Mouse (Mus musculus) embryonic facial prominence, embryonic 13.5 days (tissue): ENCODE measurements around the gene Hcn4. TPM values are rescaled to one million over a fixed set of nuclear protein-coding genes. Genes with fewer than 3 reads are reported as not detected.

Experiments
- ATAC-seq: fragments of 200-750 bp; cut with Nextera tagmentation; 2 replicates; pipeline ENCODE4 v1.8.0; 2017; ENCODE audit warnings: low read depth; ENCODE audit not compliant: insufficient number of reproducible peaks, insufficient read depth, low FRiP score, low TSS enrichment
- H3K27ac ChIP-seq: fragments of 300-500 bp; sonication (generic); 2 replicates; pipeline ENCODE4 v1.5.1; 2015; ENCODE audit warnings: moderate library complexity, mild to moderate bottlenecking, inconsistent platforms
- H3K27me3 ChIP-seq: fragments of 300-500 bp; sonication (generic); 2 replicates; pipeline ENCODE4 v1.6.1; 2015; ENCODE audit warnings: mild to moderate bottlenecking, inconsistent platforms
- H3K36me3 ChIP-seq: fragments of 300-500 bp; sonication (generic); 2 replicates; pipeline ENCODE4 v1.6.1; 2015; ENCODE audit warnings: mild to moderate bottlenecking, inconsistent platforms
- H3K4me1 ChIP-seq: fragments of 300-500 bp; sonication (generic); 2 replicates; pipeline ENCODE4 v1.6.1; 2015; ENCODE audit warnings: inconsistent platforms
- H3K4me2 ChIP-seq: fragments of 300-500 bp; sonication (generic); 2 replicates; pipeline ENCODE4 v1.6.1; 2015; ENCODE audit warnings: moderate library complexity, mild to moderate bottlenecking, inconsistent platforms
- H3K4me3 ChIP-seq: fragments of 300-500 bp; sonication (generic); 2 replicates; pipeline ENCODE4 v1.5.1; 2015; ENCODE audit warnings: mild to moderate bottlenecking, inconsistent platforms
- H3K9ac ChIP-seq: fragments of 300-500 bp; sonication (generic); 2 replicates; pipeline ENCODE4 v1.6.1; 2015; ENCODE audit warnings: mild to moderate bottlenecking, inconsistent platforms
- H3K9me3 ChIP-seq: fragments of 300-500 bp; sonication (generic); 2 replicates; pipeline ENCODE4 v1.6.1; 2016; ENCODE audit warnings: inconsistent platforms
- WGBS: fragments of 180-500 bp; shearing (Covaris S2); methylation state at CpG from one replicate; pipeline ENCODE4 v1.1.7; 2015; ENCODE audit warnings: mixed read lengths; 5-methylcytosine and 5-hydroxymethylcytosine counted together
- polyA plus RNA-seq: library from polyadenylated mRNA; unstranded; fragments of >200 nt; fragmentation: Nextera tagmentation; extraction: Ambion mirVana; gene quantifications from 2 replicates; pipeline ENCODE4 v1.2.1, GENCODE M21; 2015

Gene Hcn4
- polyA plus RNA-seq, 1 experiment from 2014 or later = 0.46 TPM

GRCm38 (mm10) chr9:58816458-58816857 is 6.8 kb upstream of the Hcn4 start:
- Histone ChIP-seq H3K27me3 (peaks cover 63% of the 10 kb centered on the region), H3K9me3 (no peaks in the 10 kb centered on the region), H3K4me3 (no peak overlapping the region), H3K36me3 (no peaks in the 10 kb centered on the region), H3K27ac (no peak overlapping the region), H3K9ac (no peak overlapping the region), H3K4me1 (peaks cover 10% of the 10 kb centered on the region), H3K4me2 (no peak overlapping the region)
- WGBS = 48% methylated on average over 9 of the region's 9 CpGs
- ATAC-seq = no peak

GRCm38 (mm10) chr9:58817676-58818075 is 5.5 kb upstream of the Hcn4 start:
- Histone ChIP-seq H3K4me2 (no peak overlapping the region), H3K36me3 (no peaks in the 10 kb centered on the region), H3K9me3 (no peaks in the 10 kb centered on the region), H3K27me3 (peaks cover 72% of the 10 kb centered on the region), H3K27ac (no peak overlapping the region), H3K4me3 (no peak overlapping the region), H3K4me1 (peaks cover 18% of the 10 kb centered on the region), H3K9ac (no peak overlapping the region)
- WGBS = 65% methylated on average over 3 of the region's 3 CpGs
- no peak for ATAC-seq

GRCm38 (mm10) chr9:58822431-58823091 is 651 bp upstream of the Hcn4 start:
- Histone ChIP-seq H3K4me1 (peaks cover 20% of the 10 kb centered on the region), H3K9ac (peak overlapping the region; percentile 76), H3K27me3 (peaks cover 83% of the 10 kb centered on the region), H3K36me3 (no peaks in the 10 kb centered on the region), H3K27ac (no peak overlapping the region), H3K4me3 (peak overlapping the region; percentile 75), H3K9me3 (no peaks in the 10 kb centered on the region), H3K4me2 (peak overlapping the region; percentile 99)
- ATAC-seq = peak; percentile 81
- WGBS = under 1% methylated on average over 62 of the region's 62 CpGs

- Histone ChIP-seq H3K9ac (peak overlapping the region; percentile 76), H3K9me3 (no peaks in the 10 kb centered on the region), H3K4me2 (peak overlapping the region; percentile 99), H3K4me1 (peaks cover 22% of the 10 kb centered on the region), H3K27me3 (peaks cover 72% of the 10 kb centered on the region), H3K36me3 (no peaks in the 10 kb centered on the region), H3K27ac (no peak overlapping the region), H3K4me3 (peak overlapping the region; percentile 75)
- ATAC-seq = no peak
- WGBS = under 1% methylated on average over 35 of the region's 35 CpGs
Measured at GRCm38 (mm10) chr9:58823918-58824215, 655 bp downstream of the Hcn4 start.

- H3K4me3 ChIP-seq = no peak overlapping the region
- no peaks in the 10 kb centered on the region for H3K9me3 ChIP-seq
- ATAC-seq = no peak
- no peak overlapping the region for H3K9ac ChIP-seq
- WGBS = 49% methylated on average over 4 of the region's 4 CpGs
- 0 out of 2 replicates have a peak, but pooled peaks cover 3% of the 10 kb centered on the region for H3K4me1 ChIP-seq
- H3K36me3 ChIP-seq = no peaks in the 10 kb centered on the region
- H3K27me3 ChIP-seq = peaks cover 23% of the 10 kb centered on the region
- no peak overlapping the region for H3K4me2 ChIP-seq
- no peak overlapping the region for H3K27ac ChIP-seq
Measured at GRCm38 (mm10) chr9:58829627-58830026, 6.4 kb downstream of the Hcn4 start.

- Histone ChIP-seq H3K4me1 (0 out of 2 replicates have a peak, but pooled peaks cover 3% of the 10 kb centered on the region), H3K27ac (no peak overlapping the region), H3K4me2 (no peak overlapping the region), H3K9me3 (no peaks in the 10 kb centered on the region), H3K36me3 (no peaks in the 10 kb centered on the region), H3K9ac (no peak overlapping the region), H3K27me3 (no peaks in the 10 kb centered on the region), H3K4me3 (no peak overlapping the region)
- 61% methylated on average over 3 of the region's 3 CpGs for WGBS
- no peak for ATAC-seq
Measured at GRCm38 (mm10) chr9:58832939-58833338, 9.7 kb downstream of the Hcn4 start.

- no peaks in the 10 kb centered on the region for H3K9me3 ChIP-seq
- H3K4me1 ChIP-seq = no peaks in the 10 kb centered on the region
- H3K9ac ChIP-seq = no peak overlapping the region
- 57% methylated on average over 5 of the region's 5 CpGs for WGBS
- no peaks in the 10 kb centered on the region for H3K36me3 ChIP-seq
- no peak overlapping the region for H3K27ac ChIP-seq
- no peaks in the 10 kb centered on the region for H3K27me3 ChIP-seq
- no peak overlapping the region for H3K4me3 ChIP-seq
- no peak for ATAC-seq
- no peak overlapping the region for H3K4me2 ChIP-seq
Measured at GRCm38 (mm10) chr9:58837174-58837573, 14.0 kb downstream of the Hcn4 start.

- no peaks in the 10 kb centered on the region for H3K4me1 ChIP-seq
- H3K9ac ChIP-seq = no peak overlapping the region
- no peaks in the 10 kb centered on the region for H3K27me3 ChIP-seq
- ATAC-seq = no peak
- H3K36me3 ChIP-seq = no peaks in the 10 kb centered on the region
- 86% methylated on average over 5 of the region's 5 CpGs for WGBS
- no peaks in the 10 kb centered on the region for H3K9me3 ChIP-seq
- no peak overlapping the region for H3K27ac ChIP-seq
- no peak overlapping the region for H3K4me2 ChIP-seq
- H3K4me3 ChIP-seq = no peak overlapping the region
Measured at GRCm38 (mm10) chr9:58838504-58838903, 15.3 kb downstream of the Hcn4 start.

- Histone ChIP-seq H3K27me3 (no peaks in the 10 kb centered on the region), H3K9me3 (no peaks in the 10 kb centered on the region), H3K27ac (no peak overlapping the region), H3K9ac (no peak overlapping the region), H3K4me3 (no peak overlapping the region), H3K4me2 (no peak overlapping the region), H3K4me1 (no peaks in the 10 kb centered on the region), H3K36me3 (no peaks in the 10 kb centered on the region)
- 8% methylated on average over 6 of the region's 6 CpGs for WGBS
- no peak for ATAC-seq
Measured at GRCm38 (mm10) chr9:58841655-58842054, 18.4 kb downstream of the Hcn4 start.

GRCm38 (mm10) chr9:58844597-58844996 is 21.4 kb downstream of the Hcn4 start:
- no peak for ATAC-seq
- Histone ChIP-seq H3K27ac (no peak overlapping the region), H3K4me2 (no peak overlapping the region), H3K9me3 (no peaks in the 10 kb centered on the region), H3K27me3 (no peaks in the 10 kb centered on the region), H3K4me1 (peaks cover 9% of the 10 kb centered on the region), H3K9ac (no peak overlapping the region), H3K4me3 (no peak overlapping the region), H3K36me3 (no peaks in the 10 kb centered on the region)
- WGBS = 87% methylated on average over 3 of the region's 3 CpGs

GRCm38 (mm10) chr9:58847008-58847407 is 23.8 kb downstream of the Hcn4 start:
- H3K4me3 ChIP-seq = no peak overlapping the region
- H3K9ac ChIP-seq = no peak overlapping the region
- no peak for ATAC-seq
- no peaks in the 10 kb centered on the region for H3K27me3 ChIP-seq
- 26% methylated on average over 3 of the region's 3 CpGs for WGBS
- no peak overlapping the region for H3K4me2 ChIP-seq
- no peaks in the 10 kb centered on the region for H3K9me3 ChIP-seq
- no peaks in the 10 kb centered on the region for H3K36me3 ChIP-seq
- peaks cover 28% of the 10 kb centered on the region for H3K4me1 ChIP-seq
- H3K27ac ChIP-seq = no peak overlapping the region

GRCm38 (mm10) chr9:58847676-58848075 is 24.5 kb downstream of the Hcn4 start:
- no peak for ATAC-seq
- H3K9me3 ChIP-seq = no peaks in the 10 kb centered on the region
- no peak overlapping the region for H3K27ac ChIP-seq
- H3K36me3 ChIP-seq = no peaks in the 10 kb centered on the region
- H3K9ac ChIP-seq = no peak overlapping the region
- 75% methylated on average over 7 of the region's 7 CpGs for WGBS
- H3K27me3 ChIP-seq = no peaks in the 10 kb centered on the region
- no peak overlapping the region for H3K4me3 ChIP-seq
- H3K4me1 ChIP-seq = peaks cover 29% of the 10 kb centered on the region
- H3K4me2 ChIP-seq = no peak overlapping the region
